Mouse (Mus musculus): ENCODE measurements around the gene Svs4. TPM values are rescaled to one million over a fixed set of nuclear protein-coding genes. Genes with fewer than 3 reads are reported as not detected.
"Not testable (repeated sequence)": the region's sequence is repeated elsewhere in the genome, so short reads cannot be mapped to it uniquely, and the experiment has no call there.

The Svs4 gene
- not detected for total RNA-seq (2021)
- long read RNA-seq, experiment 1 = 0 reads
- long read RNA-seq, experiment 2 = 0 reads

- intact Hi-C loops (cut with DNase I) = no loop called here
- DNase-seq (ENCODE audit: low spot score in 2 of 2) = no peak
Observed at GRCm38 (mm10) chr2:164278359-164278758, at the start of gene Svs4. Gene Svs4 (minus strand): TSS chr2:164278459.

DNA sequence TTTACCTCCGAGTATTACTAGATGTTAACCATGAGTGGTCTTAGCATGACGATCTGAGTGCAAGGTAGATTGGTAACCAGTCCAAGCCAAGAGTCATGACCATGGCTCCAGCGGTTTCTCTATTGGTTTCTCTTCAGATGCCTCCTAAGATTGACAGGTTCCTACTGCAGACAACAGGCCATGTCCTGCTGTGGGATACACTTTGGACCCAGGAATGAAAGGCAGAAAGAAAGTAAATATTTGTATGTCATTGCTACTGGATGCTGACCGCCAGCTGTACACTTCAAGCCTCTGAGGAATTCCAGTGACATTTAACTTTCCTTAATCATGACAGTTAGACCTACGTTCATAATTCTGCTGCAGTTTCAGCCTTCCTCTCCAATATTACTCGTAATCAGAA lies 42.7 kb upstream of the Svs4 start:
- intact Hi-C loops (cut with DNase I) = no loop called here
- no peak for DNase-seq (ENCODE audit: low spot score in 2 of 2)

- intact Hi-C loops (cut with DNase I); DNase-seq (ENCODE audit: low spot score in 2 of 2): not testable (repeated sequence)
Observed at GRCm38 (mm10) chr2:164316451-164316850, 38.2 kb upstream of the Svs4 start, which contains the start of gene Svs6. Gene Svs6 (plus strand): TSS chr2:164316751.

- DNase-seq (ENCODE audit: low spot score in 2 of 2); intact Hi-C loops (cut with DNase I): not testable (repeated sequence)
Observed at GRCm38 (mm10) chr2:164315460-164315859, 37.2 kb upstream of the Svs4 start.

DNA sequence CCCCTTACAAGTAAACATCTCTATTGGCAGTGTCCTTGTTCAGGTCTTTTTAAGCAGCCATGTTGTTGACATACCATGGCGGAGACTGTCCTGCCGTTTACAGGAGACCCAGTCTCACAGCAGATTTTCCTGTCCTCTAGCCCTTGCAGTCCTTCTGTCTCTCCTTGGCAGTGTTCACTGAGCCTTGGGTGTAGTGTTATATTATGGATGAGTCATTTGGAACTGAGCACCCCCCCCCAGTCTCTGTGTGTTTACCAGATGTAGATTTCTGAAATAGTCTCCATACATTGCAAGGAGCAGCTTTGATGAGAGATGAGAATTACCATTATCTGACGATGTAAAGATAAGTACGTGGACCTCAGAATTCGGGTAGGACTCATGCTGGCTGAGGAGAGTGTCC lies 34.3 kb upstream of the Svs4 start:
- peak; percentile 6 to 15 for DNase-seq (ENCODE audit: low spot score in 2 of 2)
- intact Hi-C loops (cut with DNase I) = no loop called here

GRCm38 (mm10) chr2:164288968-164289367 lies 10.7 kb upstream of the Svs4 start, which contains the start of gene Svs3a:
Gene Svs3a (plus strand): TSS chr2:164289268.
- DNase-seq (ENCODE audit: low spot score in 2 of 2); intact Hi-C loops (cut with DNase I): not testable (repeated sequence)

- DNase-seq (ENCODE audit: low spot score in 2 of 2); intact Hi-C loops (cut with DNase I): not testable (repeated sequence)
Observed at GRCm38 (mm10) chr2:164256540-164256939, 21.7 kb downstream of the Svs4 start, which contains the start of gene Svs3b. Gene Svs3b (minus strand): TSS chr2:164256640.

GRCm38 (mm10) chr2:164238366-164238765 lies 39.9 kb downstream of the Svs4 start, which contains the start of gene Svs2:
Gene Svs2 (minus strand): TSS chr2:164238466.
- DNase-seq (ENCODE audit: low spot score in 2 of 2) = no peak
- intact Hi-C loops (cut with DNase I) = no loop called here

DNA sequence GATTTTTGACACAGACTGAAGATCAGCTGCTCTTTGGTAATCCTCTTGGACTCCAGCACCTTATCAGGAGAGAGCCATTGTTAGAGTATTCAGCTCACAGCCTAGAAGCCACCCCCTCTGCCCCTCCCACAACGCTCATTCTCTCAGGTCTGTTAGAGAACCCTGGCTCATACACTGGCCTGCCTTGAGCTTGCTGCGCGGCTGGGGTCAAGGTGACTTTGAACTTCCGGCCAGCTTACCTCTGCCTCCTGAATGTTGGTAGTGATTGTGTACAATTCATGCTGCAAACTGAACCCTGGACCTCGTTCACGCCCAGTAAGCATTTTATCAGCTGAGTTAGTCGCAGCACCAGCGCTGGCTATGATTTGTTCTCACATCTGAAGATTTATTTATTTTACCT lies 45.6 kb downstream of the Svs4 start:
- intact Hi-C loops (cut with DNase I) = no loop called here
- DNase-seq (ENCODE audit: low spot score in 2 of 2) = no peak

DNA sequence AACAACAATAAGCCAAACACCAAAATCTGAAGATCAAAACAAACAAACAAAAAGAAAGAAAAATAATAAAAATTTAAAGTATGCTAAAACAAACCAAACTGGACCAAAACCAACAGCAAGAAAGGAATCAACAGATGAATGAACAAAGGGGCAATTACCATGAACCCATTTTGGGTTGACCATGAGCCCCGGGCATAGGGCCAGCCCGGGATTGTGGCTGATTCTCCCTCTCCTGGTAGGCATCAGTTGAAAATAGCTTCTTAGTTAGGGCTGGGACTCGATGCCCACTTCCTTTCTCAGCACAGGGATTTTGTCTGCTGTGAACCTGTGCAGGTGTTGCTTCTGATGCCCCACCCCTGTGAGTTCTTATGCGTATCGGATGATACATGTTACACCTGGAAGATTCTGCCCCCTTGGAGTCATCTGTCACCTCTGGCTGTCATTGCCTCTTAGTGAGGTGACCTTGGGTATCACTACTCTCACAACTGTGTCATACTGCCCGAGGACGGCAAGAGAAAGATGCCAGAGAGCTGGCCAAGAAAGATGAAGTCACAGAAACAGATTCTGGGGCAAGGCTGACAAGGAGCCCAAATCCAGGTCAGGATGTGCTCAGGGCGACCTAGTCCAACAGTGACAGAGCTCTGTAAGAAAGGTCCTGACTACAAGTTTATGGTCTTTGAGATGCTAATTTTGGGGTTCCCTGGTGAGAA lies 49.7 kb downstream of the Svs4 start:
- DNase-seq (ENCODE audit: low spot score in 2 of 2) = no peak
- intact Hi-C loops (cut with DNase I) = no loop called here

Other genes starting within 250 kb of the Svs4 start
- 10 to 100 TPM; 32.2 to 35.6 TPM for gene Stk4, start 208.1 kb downstream of the Svs4 start, total RNA-seq (2021)
- gene Tomm34, start 207.3 kb downstream of the Svs4 start, total RNA-seq (2021) = 10 to 100 TPM; 40.8 to 43.6 TPM
- 10 to 100 TPM; 10.9 to 11.2 TPM for gene Kcns1, start 107.3 kb downstream of the Svs4 start, total RNA-seq (2021)
- gene Wfdc5, start 95.7 kb downstream of the Svs4 start, total RNA-seq (2021) = not detected
- not detected for gene Wfdc12, start 87.9 kb downstream of the Svs4 start, total RNA-seq (2021)
- gene Wfdc15a, start 78.3 kb downstream of the Svs4 start, total RNA-seq (2021) = not detected
- gene Wfdc15b, start 56.8 kb downstream of the Svs4 start, total RNA-seq (2021) = not detected
- not detected for gene Svs2, start 40.0 kb downstream of the Svs4 start, total RNA-seq (2021)
- gene Svs3b, start 21.8 kb downstream of the Svs4 start, total RNA-seq (2021) = not detected
- gene Svs3a, start 10.8 kb upstream of the Svs4 start, total RNA-seq (2021) = not detected
- gene Svs6, start 38.3 kb upstream of the Svs4 start, total RNA-seq (2021) = not detected
- not detected for gene Svs5, start 54.3 kb upstream of the Svs4 start, total RNA-seq (2021)
- gene Slpi, start 110.6 kb upstream of the Svs4 start, total RNA-seq (2021) = not detected
- gene Rbpjl, start 124.7 kb upstream of the Svs4 start, total RNA-seq (2021) = under 1 TPM; 0.32 to 0.42 TPM
- 10 to 100 TPM; 13.4 to 15.0 TPM for gene Matn4, start 126.7 kb upstream of the Svs4 start, total RNA-seq (2021)
- 10 to 100 TPM; 60.0 to 79.0 TPM for gene Sdc4, start 165.4 kb upstream of the Svs4 start, total RNA-seq (2021)
- 10 to 100 TPM; 38.0 to 44.4 TPM for gene Sys1, start 178.5 kb upstream of the Svs4 start, total RNA-seq (2021)
- gene Gm20458, start 182.5 kb upstream of the Svs4 start, total RNA-seq (2021) = 10 to 100 TPM in 1 of 2 experiments, 1 to 10 TPM in 1; 1.9 to 12.2 TPM
- not detected for gene Trp53tg5, start 195.3 kb upstream of the Svs4 start, total RNA-seq (2021)
- 100 to 1,000 TPM; 112 to 116 TPM for gene Dbndd2, start 207.6 kb upstream of the Svs4 start, total RNA-seq (2021)
- 100 to 1,000 TPM; 115 to 122 TPM for gene Pigt, start 219.1 kb upstream of the Svs4 start, total RNA-seq (2021)